Mouse (Mus musculus) inflammation-experienced regulatory T-cells, adult 6 months (primary cell): Measurements from ENCODE around the gene AC140267.1. TPM values are rescaled to one million over a fixed set of nuclear protein-coding genes. Genes with fewer than 3 reads are reported as not detected.

ENCODE experiments used
- ATAC-seq: one replicate; pipeline ENCODE4 v1.8.0; 2017
- polyA plus RNA-seq, 3 experiments: library from polyadenylated mRNA; unstranded; fragments of 100-300 nt; shearing (Covaris generic); gene quantifications; one replicate each; pipeline ENCODE4 v1.2.1; 2017

The AC140267.1 gene
- polyA plus RNA-seq, 3 experiments from 2014 or later = 10.7 TPM; not detected in 2

DNA sequence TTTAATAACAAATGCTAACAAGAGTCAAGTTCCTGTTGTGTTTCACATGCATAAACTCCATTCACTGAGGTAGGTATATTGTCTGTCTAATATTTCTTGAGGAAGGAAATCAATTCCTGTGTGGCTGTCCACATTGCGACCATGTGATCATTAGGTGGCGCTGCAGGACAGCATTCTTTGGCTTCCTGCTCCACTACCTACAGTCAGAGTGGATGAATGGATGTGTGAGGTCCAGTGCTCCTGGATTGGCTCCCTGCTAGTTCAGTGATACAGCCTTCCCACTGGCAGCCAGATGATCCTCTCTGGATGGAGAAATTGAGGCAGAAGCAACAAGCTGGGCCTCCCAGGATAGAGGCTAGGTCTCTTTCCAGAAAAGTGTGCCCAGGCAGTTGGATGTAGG lies 30.6 kb downstream of the AC140267.1 start:
- ATAC-seq = no peak

DNA sequence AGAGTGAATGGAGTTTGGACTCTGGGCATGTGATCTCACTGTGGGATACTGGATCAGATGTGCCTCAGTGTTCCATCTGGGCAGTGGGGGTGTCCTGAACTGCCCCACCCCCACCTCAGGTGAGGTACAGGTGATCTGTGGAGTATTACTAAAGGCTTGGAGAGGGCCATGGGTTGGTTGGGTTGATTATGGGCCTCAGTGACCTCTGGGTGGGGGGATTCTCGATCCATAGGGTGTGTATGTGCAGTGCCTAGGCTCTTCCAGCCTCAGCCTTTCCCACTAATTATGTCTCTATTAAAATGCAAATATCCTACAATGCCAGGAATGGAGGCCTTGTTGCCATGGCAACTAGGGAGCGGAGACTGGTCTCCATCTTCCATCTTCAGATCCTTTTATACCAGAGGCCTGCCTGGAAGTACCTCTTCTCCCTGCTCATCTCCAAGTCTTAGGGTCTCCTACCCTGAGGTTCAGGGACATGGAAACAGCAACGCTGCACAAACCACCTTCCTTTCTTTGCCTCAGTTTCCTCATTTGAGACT lies 36.3 kb downstream of the AC140267.1 start:
- no peak for ATAC-seq

DNA sequence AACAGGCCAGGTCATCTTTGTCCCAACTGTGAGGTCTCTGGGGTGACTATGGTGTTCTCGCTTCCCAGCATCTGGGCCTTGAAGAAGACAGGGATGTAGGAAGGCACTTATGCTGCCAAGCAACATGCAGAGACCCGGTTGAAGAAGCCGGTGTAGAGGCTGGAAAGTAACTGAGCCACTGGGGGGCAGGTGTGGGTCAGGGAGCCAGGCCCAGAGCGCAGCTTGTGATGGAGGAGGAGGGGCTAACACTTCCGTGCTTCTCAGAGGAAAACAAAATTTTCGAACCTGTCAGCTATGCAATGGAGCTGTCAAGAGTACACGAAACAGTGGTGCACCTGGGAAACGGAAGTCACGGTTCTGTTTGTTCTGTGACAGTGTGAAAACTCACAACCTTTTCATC lies 41.5 kb downstream of the AC140267.1 start:
- no peak for ATAC-seq

DNA sequence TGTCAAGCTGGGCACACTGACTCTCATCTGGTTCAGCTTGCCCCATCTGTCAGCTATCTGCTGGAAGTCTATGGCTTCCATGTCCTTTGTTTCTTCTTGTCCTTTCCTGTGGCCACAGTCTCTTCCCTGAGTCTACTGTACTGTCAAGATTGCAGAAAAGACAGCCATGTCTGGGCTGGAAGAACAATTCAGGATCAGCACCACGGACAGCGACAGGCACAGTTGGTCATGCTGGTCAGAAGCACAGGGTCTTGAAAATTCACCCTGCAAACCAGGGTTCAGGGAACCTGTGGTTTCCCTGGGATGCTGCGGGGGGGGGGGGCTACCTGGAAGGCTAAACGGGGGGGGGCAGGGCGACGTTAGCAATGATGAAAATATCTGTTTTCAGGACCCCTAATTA lies 42.0 kb downstream of the AC140267.1 start:
- ATAC-seq = no peak

DNA sequence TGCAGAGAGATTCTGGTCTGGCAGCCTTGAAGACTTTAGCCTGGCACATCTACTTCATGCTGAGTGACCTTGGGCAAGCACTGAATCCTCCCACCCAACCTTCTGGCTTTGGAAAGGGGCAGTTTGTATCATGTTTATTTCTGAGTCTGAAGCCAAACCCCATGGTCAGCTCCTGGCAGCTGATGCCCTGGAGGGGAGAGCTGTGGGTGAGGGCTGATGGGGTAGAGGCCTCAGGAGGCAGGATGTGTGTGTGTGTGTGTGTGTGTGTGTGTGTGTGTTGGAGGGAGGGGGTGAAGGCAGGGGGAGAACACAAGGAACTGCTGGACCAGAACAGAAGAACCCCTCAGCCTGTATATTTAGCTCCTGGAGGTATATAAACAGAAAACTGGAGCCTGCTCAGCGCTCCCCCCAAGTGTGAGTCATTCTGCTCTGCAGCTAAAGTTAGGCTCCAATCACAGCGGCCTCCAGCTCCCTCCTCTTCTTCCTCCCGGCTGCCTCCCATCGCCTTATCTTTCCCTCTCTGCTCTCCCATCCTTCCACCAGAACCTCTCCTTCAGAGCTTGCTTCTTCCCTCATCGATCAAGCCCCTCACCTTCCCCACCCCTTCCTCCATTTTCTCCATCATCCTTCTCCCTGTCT lies 42.6 kb downstream of the AC140267.1 start:
- no peak for ATAC-seq

DNA sequence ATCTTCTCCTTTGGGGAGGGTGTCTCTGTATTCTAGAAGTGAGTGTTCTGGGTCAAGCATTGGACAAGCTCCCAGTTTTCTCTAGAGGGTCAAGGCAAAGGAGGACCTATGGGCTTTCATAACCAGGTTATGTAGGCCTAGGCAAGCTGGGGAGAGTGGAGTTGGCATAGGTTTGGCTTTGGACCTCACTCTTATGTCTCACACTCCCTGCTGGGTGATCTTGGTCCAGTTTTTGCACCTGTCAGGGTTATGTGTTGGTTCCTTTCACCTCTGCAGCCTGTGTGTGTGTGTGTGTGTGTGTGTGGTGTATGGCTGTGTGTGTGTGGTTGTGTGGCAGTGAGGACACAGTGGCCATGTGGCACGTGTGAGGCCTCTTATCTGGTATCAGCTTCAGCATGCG lies 43.4 kb downstream of the AC140267.1 start:
- no peak for ATAC-seq

DNA sequence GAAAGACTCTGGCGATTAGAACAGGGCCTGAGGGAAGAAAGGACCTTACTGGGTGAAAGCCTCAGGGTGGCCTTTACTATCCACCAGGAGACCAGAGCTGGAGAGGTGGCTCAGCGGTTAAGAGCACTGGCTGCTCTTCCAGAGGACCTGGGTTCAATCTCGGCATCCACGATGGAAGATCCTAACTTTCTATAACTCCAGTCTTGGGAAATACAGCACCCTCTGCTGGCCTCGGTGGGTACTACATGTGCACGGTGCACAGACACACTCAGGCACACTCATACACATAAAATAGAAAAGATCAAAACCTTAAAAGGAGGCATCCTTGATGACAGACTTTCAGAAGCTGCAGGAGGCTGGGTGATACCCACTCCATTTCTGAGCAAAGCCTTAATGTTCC lies 45.0 kb downstream of the AC140267.1 start:
- ATAC-seq = no peak

Other genes starting within 250 kb of the AC140267.1 start
- 1 to 10 TPM; 1.4 to 2.1 (median 2.1) TPM for gene Pdgfb, start 220.9 kb upstream of the AC140267.1 start, polyA plus RNA-seq
- 1 to 10 TPM in 1 of 3 experiments, under 1 TPM in 1, not detected in 1; 0.77 to 1.7 TPM for gene Syngr1, start 144.5 kb upstream of the AC140267.1 start, polyA plus RNA-seq
- gene Rpl3, start 144.0 kb upstream of the AC140267.1 start, polyA plus RNA-seq = 1,000 to 10,000 TPM; 2,844 to 4,969 (median 3,861) TPM
- gene Tab1, start 102.7 kb upstream of the AC140267.1 start, polyA plus RNA-seq = 10 to 100 TPM; 12.2 to 15.9 (median 12.3) TPM
- gene Mgat3, start 62.1 kb upstream of the AC140267.1 start, polyA plus RNA-seq = not detected
- gene Mief1, start 1.8 kb upstream of the AC140267.1 start, polyA plus RNA-seq = 10 to 100 TPM; 29.1 to 39.4 (median 34.2) TPM
- gene Atf4, start 19.3 kb downstream of the AC140267.1 start, polyA plus RNA-seq = 10 to 100 TPM; 78.7 to 96.6 (median 84.8) TPM
- gene Rps19bp1, start 28.5 kb downstream of the AC140267.1 start, polyA plus RNA-seq = 10 to 100 TPM; 19.9 to 24.4 (median 21.7) TPM
- under 1 TPM in 1 of 3 experiments, not detected in 2; 0.04 TPM for gene Cacna1i, start 51.4 kb downstream of the AC140267.1 start, polyA plus RNA-seq